Mouse (Mus musculus) fat pad, adult 2 months (tissue): Measurements from ENCODE around the gene Sgcb.
"Not testable (repeated sequence)": the region's sequence is repeated elsewhere in the genome, so short reads cannot be mapped to it uniquely, and the experiment has no call there.

Experiments
- DNase-seq: peaks from one replicate; pipeline ENCODE4 v3.0.0-alpha.2; 2011; ENCODE audit warnings: low read depth, low spot score; ENCODE audit errors: extremely low read depth

The Sgcb gene

DNA sequence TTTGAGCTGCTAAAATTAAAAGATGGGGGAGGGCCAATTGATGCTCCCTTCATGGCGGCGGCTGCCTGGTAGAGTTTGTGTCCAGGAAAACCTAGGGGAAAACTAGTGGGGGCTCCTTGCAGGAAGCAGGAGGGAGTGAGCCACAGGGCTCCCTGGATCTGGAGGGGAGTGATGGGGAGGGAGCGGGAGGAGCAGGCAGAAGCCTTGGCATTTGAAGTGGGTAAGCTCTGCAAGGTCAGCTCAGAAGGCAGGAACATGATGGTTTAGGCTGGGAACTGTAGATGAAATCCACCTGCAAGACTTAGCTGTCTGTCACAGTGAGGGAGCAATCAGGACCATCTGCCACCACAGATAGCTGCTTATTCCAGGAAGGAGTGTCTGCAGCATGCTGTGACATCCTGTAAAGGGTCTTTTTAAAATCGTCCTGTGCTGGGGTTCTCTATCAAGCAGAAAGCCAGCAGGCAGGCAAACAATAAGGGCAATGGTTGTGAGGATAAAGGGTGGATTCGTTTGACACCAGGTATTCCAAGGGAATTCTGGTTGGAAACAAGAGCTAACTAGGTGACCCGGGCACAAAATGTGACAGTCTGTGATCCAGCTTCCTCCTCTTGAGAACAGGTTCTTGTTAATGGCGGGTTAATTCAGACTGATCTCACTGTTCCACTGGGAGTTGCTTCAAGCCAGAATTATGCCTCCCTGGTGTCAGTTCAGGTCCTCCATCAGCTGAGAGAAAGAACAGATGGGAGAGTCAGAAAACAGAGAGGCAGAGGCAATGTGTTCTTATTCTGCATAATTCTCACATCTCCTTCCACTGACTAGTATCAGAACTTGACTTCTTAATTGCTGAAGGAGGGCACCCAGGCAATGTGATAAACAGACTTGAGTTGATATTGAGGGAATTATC is 62.1 kb downstream of the Sgcb start:
- no peak for DNase-seq

DNA sequence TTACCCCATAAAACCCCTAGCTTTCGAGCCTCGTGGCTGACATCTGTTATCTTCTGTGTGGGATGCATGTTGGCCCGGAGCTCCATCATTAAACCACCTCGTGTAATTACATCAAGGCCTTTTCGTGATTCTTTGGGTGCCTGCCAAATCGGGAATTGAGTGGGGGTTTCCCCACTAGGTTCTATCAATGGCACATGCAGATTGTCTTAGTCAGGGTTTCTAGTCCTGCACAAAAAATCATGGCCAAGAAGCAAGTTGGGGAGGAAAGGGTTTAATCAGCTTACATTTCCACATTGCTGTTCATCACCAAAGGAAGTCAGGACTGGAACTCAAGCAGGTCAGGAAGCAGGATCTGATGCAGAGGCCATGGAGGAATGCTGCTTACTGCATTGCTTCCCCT is 63.6 kb downstream of the Sgcb start:
- not testable (repeated sequence) for DNase-seq
